Mouse (Mus musculus) embryonic facial prominence, embryonic 12.5 days (tissue): ENCODE measurements around the gene Robo1. TPM values are rescaled to one million over a fixed set of nuclear protein-coding genes. Genes with fewer than 3 reads are reported as not detected.

Source experiments
- ATAC-seq: fragments of 200-750 bp; cut with Nextera tagmentation; 2 replicates; pipeline ENCODE4 v1.8.0; 2017; ENCODE audit not compliant: insufficient number of reproducible peaks, insufficient read depth, low FRiP score, low TSS enrichment
- H3K27ac ChIP-seq: fragments of 300-500 bp; sonication (generic); 2 replicates; pipeline ENCODE4 v1.5.1; 2016; ENCODE audit warnings: mild to moderate bottlenecking
- H3K27me3 ChIP-seq: fragments of 300-500 bp; sonication (generic); 2 replicates; pipeline ENCODE4 v1.6.1; 2016; ENCODE audit warnings: mild to moderate bottlenecking, moderate library complexity
- H3K36me3 ChIP-seq: fragments of 300-500 bp; sonication (generic); 2 replicates; pipeline ENCODE4 v1.6.1; 2016; ENCODE audit warnings: mild to moderate bottlenecking
- H3K4me1 ChIP-seq: fragments of 300-500 bp; sonication (generic); 2 replicates; pipeline ENCODE4 v1.6.1; 2016
- H3K4me2 ChIP-seq: fragments of 300-500 bp; sonication (generic); replicated peaks from 2 replicates; pipeline ENCODE4 v1.6.1; 2016; ENCODE audit warnings: mild to moderate bottlenecking, moderate library complexity
- H3K4me3 ChIP-seq: fragments of 300-500 bp; sonication (generic); 2 replicates; pipeline ENCODE4 v1.5.1; 2016; ENCODE audit warnings: mild to moderate bottlenecking
- H3K9ac ChIP-seq: fragments of 300-500 bp; sonication (generic); 2 replicates; pipeline ENCODE4 v1.6.1; 2016; ENCODE audit warnings: mild to moderate bottlenecking, moderate library complexity
- H3K9me3 ChIP-seq: fragments of 300-500 bp; sonication (generic); 2 replicates; pipeline ENCODE4 v1.6.1; 2016; ENCODE audit warnings: mild to moderate bottlenecking, moderate library complexity
- WGBS: fragments of 180-500 bp; shearing (Covaris S2); methylation state at CpG from one replicate; pipeline ENCODE4 v1.1.7; 2016; 5-methylcytosine and 5-hydroxymethylcytosine counted together
- polyA plus RNA-seq: library from polyadenylated mRNA; unstranded; fragments of >200 nt; fragmentation: Nextera tagmentation; extraction: Ambion mirVana; gene quantifications from 2 replicates; pipeline ENCODE4 v1.2.1, GENCODE M21; 2016

Robo1 gene
- polyA plus RNA-seq, 1 experiment from 2014 or later = 77.9 TPM

- H3K4me1 ChIP-seq = peaks cover 22% of the 10 kb centered on the region
- H3K4me2 ChIP-seq = peak overlapping the region; percentile 67
- H3K36me3 ChIP-seq = no peaks in the 10 kb centered on the region
- H3K9ac ChIP-seq = peak overlapping the region; percentile 89
- peak overlapping the region; percentile 97 for H3K27ac ChIP-seq
- ATAC-seq = no peak
- WGBS = 3% methylated on average over 4 of the region's 4 CpGs
- no peaks in the 10 kb centered on the region for H3K27me3 ChIP-seq
- no peaks in the 10 kb centered on the region for H3K9me3 ChIP-seq
- H3K4me3 ChIP-seq = peak overlapping the region; percentile 87
These were observed 356.7 kb downstream of the Robo1 start for GRCm38 (mm10) chr16:72664806-72665205.

- Histone ChIP-seq H3K9me3 (no peaks in the 10 kb centered on the region), H3K4me1 (peaks cover 27% of the 10 kb centered on the region), H3K9ac (peak overlapping the region; percentile 20), H3K27me3 (no peaks in the 10 kb centered on the region), H3K4me3 (peak overlapping the region; percentile 87), H3K27ac (no peak overlapping the region), H3K36me3 (no peaks in the 10 kb centered on the region), H3K4me2 (peak overlapping the region; percentile 67)
- WGBS = 37% methylated on average over 5 of the region's 5 CpGs
- no peak for ATAC-seq
These were observed 357.3 kb downstream of the Robo1 start for GRCm38 (mm10) chr16:72665454-72665853.

- Histone ChIP-seq H3K27ac (no peak overlapping the region), H3K4me2 (no peak overlapping the region), H3K4me1 (peaks cover 28% of the 10 kb centered on the region), H3K36me3 (peaks cover under 1% of the 10 kb centered on the region; the same call in 1 of the 2 replicates), H3K4me3 (no peak overlapping the region), H3K27me3 (no peaks in the 10 kb centered on the region), H3K9ac (no peak overlapping the region), H3K9me3 (no peaks in the 10 kb centered on the region)
- ATAC-seq = no peak
- WGBS = 44% methylated on average over 6 of the region's 6 CpGs
These were observed 362.3 kb downstream of the Robo1 start for GRCm38 (mm10) chr16:72670240-72671038.

- WGBS = 69% methylated on average over 5 of the region's 5 CpGs
- H3K9ac ChIP-seq = no peak overlapping the region
These were observed 369.1 kb downstream of the Robo1 start for GRCm38 (mm10) chr16:72677234-72677633.

GRCm38 (mm10) chr16:72678450-72678849, 370.3 kb downstream of the Robo1 start:
- H3K27me3 ChIP-seq = no peaks in the 10 kb centered on the region
- H3K4me2 ChIP-seq = peak overlapping the region; percentile 12; the same call in 1 of the 2 replicates
- H3K9ac ChIP-seq = no peak overlapping the region
- H3K27ac ChIP-seq = no peak overlapping the region
- H3K4me1 ChIP-seq = peaks cover 15% of the 10 kb centered on the region
- no peak overlapping the region for H3K4me3 ChIP-seq
- whole genome bisulfite sequencing = 29% methylated on average over 13 of the region's 13 CpGs
- ATAC-seq = no peak
- no peaks in the 10 kb centered on the region for H3K9me3 ChIP-seq
- peaks cover 6% of the 10 kb centered on the region; the same call in 1 of the 2 replicates for H3K36me3 ChIP-seq

More at GRCm38 (mm10) chr16:72677234-72677633, 369.1 kb downstream of the Robo1 start:
- peaks cover 15% of the 10 kb centered on the region for H3K4me1 ChIP-seq
- no peaks in the 10 kb centered on the region for H3K27me3 ChIP-seq
- ATAC-seq = no peak
- no peak overlapping the region for H3K27ac ChIP-seq
- H3K9me3 ChIP-seq = no peaks in the 10 kb centered on the region
- H3K4me3 ChIP-seq = no peak overlapping the region
- no peak overlapping the region for H3K4me2 ChIP-seq
- H3K36me3 ChIP-seq = peaks cover 6% of the 10 kb centered on the region; the same call in 1 of the 2 replicates

GRCm38 (mm10) chr16:72678947-72679558, 370.9 kb downstream of the Robo1 start:
- 0 out of 2 replicates have a peak overlapping the region, but pooled peaks have one; percentile 12 for H3K4me2 ChIP-seq
- H3K27me3 ChIP-seq = no peaks in the 10 kb centered on the region
- no peak overlapping the region for H3K9ac ChIP-seq
- H3K9me3 ChIP-seq = no peaks in the 10 kb centered on the region
- peaks cover 6% of the 10 kb centered on the region; the same call in 1 of the 2 replicates for H3K36me3 ChIP-seq
- WGBS = 68% methylated on average over 11 of the region's 11 CpGs
- H3K4me1 ChIP-seq = peaks cover 15% of the 10 kb centered on the region
- ATAC-seq = no peak
- H3K27ac ChIP-seq = no peak overlapping the region
- no peak overlapping the region for H3K4me3 ChIP-seq

- 47% methylated on average over 6 of the region's 6 CpGs for WGBS
- no peaks in the 10 kb centered on the region for H3K36me3 ChIP-seq
- no peak overlapping the region for H3K4me2 ChIP-seq
- no peak for ATAC-seq
- no peak overlapping the region for H3K4me3 ChIP-seq
- H3K4me1 ChIP-seq = peaks cover 28% of the 10 kb centered on the region
- H3K27me3 ChIP-seq = no peaks in the 10 kb centered on the region
- H3K9me3 ChIP-seq = no peaks in the 10 kb centered on the region
- H3K27ac ChIP-seq = no peak overlapping the region; the same call in 1 of the 2 replicates
- H3K9ac ChIP-seq = no peak overlapping the region
These were observed 377.7 kb downstream of the Robo1 start for GRCm38 (mm10) chr16:72685604-72686479.

- Histone ChIP-seq H3K9me3 (no peaks in the 10 kb centered on the region), H3K4me2 (0 out of 2 replicates have a peak overlapping the region, but pooled peaks have one; percentile 12), H3K9ac (no peak overlapping the region), H3K27me3 (no peaks in the 10 kb centered on the region), H3K4me1 (peaks cover 30% of the 10 kb centered on the region), H3K27ac (no peak overlapping the region), H3K4me3 (no peak overlapping the region), H3K36me3 (no peaks in the 10 kb centered on the region)
- no peak for ATAC-seq
- 54% methylated on average over 11 of the region's 11 CpGs for WGBS
These were observed 378.5 kb downstream of the Robo1 start for GRCm38 (mm10) chr16:72686480-72687053.

GRCm38 (mm10) chr16:72687651-72688050, 379.5 kb downstream of the Robo1 start:
- Histone ChIP-seq H3K36me3 (no peaks in the 10 kb centered on the region), H3K9me3 (no peaks in the 10 kb centered on the region), H3K4me2 (no peak overlapping the region), H3K4me3 (no peak overlapping the region), H3K27ac (no peak overlapping the region), H3K4me1 (peaks cover 34% of the 10 kb centered on the region), H3K9ac (no peak overlapping the region), H3K27me3 (no peaks in the 10 kb centered on the region)
- no peak for ATAC-seq
- WGBS = 23% methylated on average over 3 of the region's 3 CpGs

GRCm38 (mm10) chr16:72688185-72688681, 380.1 kb downstream of the Robo1 start:
- 82% methylated on average over 6 of the region's 6 CpGs for WGBS
- no peak overlapping the region for H3K4me2 ChIP-seq
- H3K27ac ChIP-seq = no peak overlapping the region
- ATAC-seq = no peak
- H3K9me3 ChIP-seq = no peaks in the 10 kb centered on the region
- no peaks in the 10 kb centered on the region for H3K36me3 ChIP-seq
- no peak overlapping the region for H3K9ac ChIP-seq
- no peaks in the 10 kb centered on the region for H3K27me3 ChIP-seq
- H3K4me3 ChIP-seq = no peak overlapping the region
- peaks cover 39% of the 10 kb centered on the region for H3K4me1 ChIP-seq

GRCm38 (mm10) chr16:72691909-72692308, 383.8 kb downstream of the Robo1 start:
- WGBS = 49% methylated on average over 3 of the region's 3 CpGs
- Histone ChIP-seq H3K9me3 (no peaks in the 10 kb centered on the region), H3K4me1 (peaks cover 43% of the 10 kb centered on the region), H3K27me3 (no peaks in the 10 kb centered on the region), H3K9ac (no peak overlapping the region), H3K4me3 (no peak overlapping the region), H3K36me3 (no peaks in the 10 kb centered on the region), H3K27ac (no peak overlapping the region), H3K4me2 (no peak overlapping the region)
- no peak for ATAC-seq
